Mouse (Mus musculus) thymus, adult 18-20 months (tissue): Measurements from ENCODE around the gene Kiz.
A peak's percentile ranks its signal among the peaks of the same experiment; 100 is the strongest.

Source experiments
- DNase-seq, 2 experiments: peaks; one replicate each; pipeline ENCODE4 v3.0.0; 2022; ENCODE audit warnings: mixed read lengths in 2 of 2

Gene Kiz

GRCm38 (mm10) chr2:146855599-146856039 is at the start of gene Kiz:
Gene Kiz (plus strand): TSS chr2:146855864.
- DNase-seq = peak; percentile 92

- no peak for DNase-seq
Observed at GRCm38 (mm10) chr2:146809706-146810256, 45.9 kb upstream of the Kiz start.

GRCm38 (mm10) chr2:146810695-146811094 is 45.0 kb upstream of the Kiz start:
- DNase-seq = no peak

GRCm38 (mm10) chr2:146814978-146815377 is 40.7 kb upstream of the Kiz start:
- DNase-seq = no peak

GRCm38 (mm10) chr2:146819065-146819464 is 36.6 kb upstream of the Kiz start:
- no peak for DNase-seq

- DNase-seq = no peak
Observed at GRCm38 (mm10) chr2:146823483-146823951, 32.1 kb upstream of the Kiz start.

- no peak for DNase-seq
Observed at GRCm38 (mm10) chr2:146824043-146824442, 31.6 kb upstream of the Kiz start.

GRCm38 (mm10) chr2:146828006-146828405 is 27.7 kb upstream of the Kiz start:
- no peak for DNase-seq

GRCm38 (mm10) chr2:146833222-146834063 is 22.2 kb upstream of the Kiz start:
- DNase-seq = no peak

GRCm38 (mm10) chr2:146834064-146834313 is 21.7 kb upstream of the Kiz start:
- DNase-seq = no peak

GRCm38 (mm10) chr2:146834314-146835201 is 21.1 kb upstream of the Kiz start:
- DNase-seq = no peak

- no peak for DNase-seq
Observed at GRCm38 (mm10) chr2:146835241-146835990, 20.2 kb upstream of the Kiz start.

GRCm38 (mm10) chr2:146836246-146836645 is 19.4 kb upstream of the Kiz start:
- no peak for DNase-seq

- DNase-seq = no peak
Observed at GRCm38 (mm10) chr2:146836871-146837550, 18.7 kb upstream of the Kiz start.

- no peak for DNase-seq
Observed at GRCm38 (mm10) chr2:146837653-146838052, 18.0 kb upstream of the Kiz start.

- DNase-seq = no peak
Observed at GRCm38 (mm10) chr2:146838596-146839302, 16.9 kb upstream of the Kiz start.

GRCm38 (mm10) chr2:146839303-146840030 is 16.2 kb upstream of the Kiz start:
- DNase-seq = no peak

- no peak for DNase-seq
Observed at GRCm38 (mm10) chr2:146847863-146848262, 7.8 kb upstream of the Kiz start.

- peak in 1 of 2 experiments; percentile 55 for DNase-seq
Observed at GRCm38 (mm10) chr2:146856120-146856519, 456 bp downstream of the Kiz start.

- DNase-seq = no peak
Observed at GRCm38 (mm10) chr2:146856853-146857252, 1.2 kb downstream of the Kiz start.

GRCm38 (mm10) chr2:146865781-146866180 is 10.1 kb downstream of the Kiz start:
- DNase-seq = no peak
